Mouse (Mus musculus) Muller cell, postnatal 12 days (primary cell): ENCODE measurements around the gene Kif1b.
A peak's percentile ranks its signal among the peaks of the same experiment; 100 is the strongest.

Experiments
- DNase-seq: peaks from one replicate; pipeline ENCODE4 v3.0.0-alpha.2; 2015; ENCODE audit errors: inconsistent ontology term

The Kif1b gene

DNA sequence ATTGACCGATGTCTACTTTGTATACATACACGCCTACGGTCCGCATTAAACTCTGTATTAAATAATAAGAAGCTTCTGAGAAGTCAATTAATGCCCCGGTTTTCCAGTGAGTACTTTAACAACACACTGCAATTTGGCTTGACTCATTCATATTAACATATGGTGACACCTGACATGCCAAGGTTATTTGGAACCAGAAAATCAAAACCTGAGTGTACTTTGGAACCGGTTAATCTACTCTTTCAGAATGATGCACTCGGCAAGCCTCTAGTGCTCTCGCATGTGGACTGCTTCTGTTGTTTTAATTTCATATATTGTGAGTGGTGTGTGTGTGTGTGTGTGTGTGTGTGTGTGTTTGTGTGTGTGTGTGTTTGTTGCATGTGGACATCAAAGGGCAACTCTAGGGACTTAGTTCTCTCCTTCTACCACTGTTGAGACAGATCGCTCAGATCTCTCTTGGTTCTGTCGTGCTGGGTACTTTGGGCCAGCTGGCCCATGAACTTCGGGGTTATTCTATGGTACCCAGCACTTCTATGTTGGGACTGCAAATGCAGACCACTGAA lies 6.9 kb upstream of the Kif1b start:
- DNase-seq, result no peak

DNA sequence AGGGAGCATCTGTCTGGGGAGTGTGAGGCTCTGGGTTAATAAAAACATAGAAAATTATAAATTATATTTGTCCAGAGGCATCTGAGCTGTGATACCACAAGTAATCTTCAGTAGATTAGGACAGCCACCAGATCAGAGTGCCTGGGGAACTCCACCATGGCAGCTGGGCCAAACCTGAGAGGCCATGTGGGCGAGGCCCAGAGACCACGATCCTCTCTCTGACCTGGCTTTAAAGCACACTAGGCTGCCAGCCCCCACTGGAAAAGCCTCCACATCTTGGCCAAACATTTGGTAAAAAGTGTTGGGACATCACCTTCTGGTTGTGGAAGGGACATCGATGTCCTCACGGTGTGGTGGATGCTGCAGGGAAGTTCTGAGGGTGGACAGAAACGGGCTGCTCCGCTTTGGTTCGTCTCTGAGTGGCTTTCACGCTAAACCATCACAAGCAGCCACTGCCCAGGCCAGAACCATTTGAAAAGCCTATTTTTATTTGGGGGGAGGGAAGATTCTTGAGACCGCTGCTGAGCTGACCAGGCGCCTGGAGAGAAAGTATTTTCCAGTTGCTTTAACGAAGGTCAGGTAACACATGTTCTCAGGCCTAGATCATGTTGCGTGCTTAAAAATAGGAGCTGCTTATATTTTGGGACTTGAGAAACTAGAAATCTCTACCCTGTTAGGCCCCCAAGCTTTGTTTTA lies 6.2 kb upstream of the Kif1b start:
- DNase-seq, result no peak

DNA sequence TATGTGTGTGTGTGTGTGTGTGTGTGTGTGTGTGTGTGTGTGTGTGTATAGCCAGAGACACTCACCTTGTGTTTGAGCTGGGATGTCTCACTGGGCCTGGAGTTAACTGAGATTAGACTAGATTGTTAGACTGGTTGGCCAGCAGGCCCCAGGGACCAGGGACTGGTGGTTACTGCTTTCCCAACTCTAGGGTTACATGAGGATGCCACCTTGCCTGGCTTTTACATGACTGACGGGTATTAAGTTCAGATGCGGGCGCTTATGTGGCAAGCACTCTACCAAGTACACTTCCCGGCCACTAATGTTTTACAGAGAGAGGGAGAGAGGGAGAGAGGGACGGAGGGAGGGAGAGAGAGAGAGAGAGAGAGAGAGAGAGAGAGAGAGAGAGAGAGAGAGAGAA lies 4.5 kb upstream of the Kif1b start:
- DNase-seq, result no peak

DNA sequence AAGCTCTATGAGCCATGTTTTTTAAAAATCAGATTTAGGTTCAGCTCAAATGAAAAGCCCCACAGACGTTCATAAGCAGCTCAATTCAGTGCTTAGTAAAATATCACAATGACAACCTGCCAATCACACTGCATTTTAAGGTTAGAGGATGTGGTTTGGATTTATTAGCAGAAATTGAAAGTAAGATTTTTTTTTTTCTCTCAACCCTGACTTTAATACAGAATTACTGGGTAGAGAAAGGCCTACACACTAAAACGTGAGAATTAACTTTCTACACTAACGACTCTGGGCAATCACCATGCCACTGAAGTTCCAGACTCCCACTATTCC lies 963 bp upstream of the Kif1b start:
- no peak for DNase-seq

DNA sequence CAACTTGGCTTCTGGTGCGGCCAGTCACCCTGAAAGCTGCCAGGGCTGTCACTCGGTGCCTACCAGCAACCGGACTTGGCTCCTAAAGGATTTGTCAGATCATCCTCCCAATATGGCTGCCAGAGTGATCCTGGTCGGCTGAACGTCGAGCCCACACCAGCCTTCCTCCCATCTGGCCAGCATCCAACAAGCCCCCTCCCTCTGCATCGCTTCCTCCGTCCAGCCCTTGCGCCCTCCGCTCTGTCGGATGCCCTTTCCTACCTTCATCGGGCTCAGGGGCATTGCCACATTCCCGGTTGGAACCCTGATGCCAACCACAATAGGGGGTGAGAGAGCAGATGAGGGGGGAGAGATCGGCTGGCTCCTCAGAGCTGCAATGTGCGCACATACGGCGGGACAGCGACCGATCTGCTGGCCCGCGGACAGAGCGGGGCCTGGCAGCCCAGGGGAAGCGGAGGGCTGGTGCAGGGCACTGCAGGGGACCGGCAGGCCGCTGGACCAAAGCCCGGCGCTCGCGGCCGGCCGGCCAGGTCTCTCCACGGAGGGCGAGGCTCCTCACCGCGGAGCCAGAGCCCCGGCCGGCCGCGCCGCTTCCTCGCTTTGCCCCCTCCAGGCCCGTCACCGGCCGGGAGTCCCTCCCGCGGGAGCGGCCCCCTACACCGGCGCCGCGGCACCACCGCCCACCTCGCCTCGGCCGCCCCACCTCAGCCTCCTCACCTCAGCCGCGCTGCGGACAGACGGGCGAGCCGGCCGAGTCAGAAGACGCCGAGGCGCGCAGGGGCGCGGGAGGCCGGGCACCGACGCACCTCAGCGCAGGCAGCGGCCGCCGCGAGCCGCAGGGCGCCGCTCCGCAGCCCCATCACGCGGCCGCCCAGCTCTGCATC lies 539 bp downstream of the Kif1b start:
- DNase-seq, result peak; percentile 78

DNA sequence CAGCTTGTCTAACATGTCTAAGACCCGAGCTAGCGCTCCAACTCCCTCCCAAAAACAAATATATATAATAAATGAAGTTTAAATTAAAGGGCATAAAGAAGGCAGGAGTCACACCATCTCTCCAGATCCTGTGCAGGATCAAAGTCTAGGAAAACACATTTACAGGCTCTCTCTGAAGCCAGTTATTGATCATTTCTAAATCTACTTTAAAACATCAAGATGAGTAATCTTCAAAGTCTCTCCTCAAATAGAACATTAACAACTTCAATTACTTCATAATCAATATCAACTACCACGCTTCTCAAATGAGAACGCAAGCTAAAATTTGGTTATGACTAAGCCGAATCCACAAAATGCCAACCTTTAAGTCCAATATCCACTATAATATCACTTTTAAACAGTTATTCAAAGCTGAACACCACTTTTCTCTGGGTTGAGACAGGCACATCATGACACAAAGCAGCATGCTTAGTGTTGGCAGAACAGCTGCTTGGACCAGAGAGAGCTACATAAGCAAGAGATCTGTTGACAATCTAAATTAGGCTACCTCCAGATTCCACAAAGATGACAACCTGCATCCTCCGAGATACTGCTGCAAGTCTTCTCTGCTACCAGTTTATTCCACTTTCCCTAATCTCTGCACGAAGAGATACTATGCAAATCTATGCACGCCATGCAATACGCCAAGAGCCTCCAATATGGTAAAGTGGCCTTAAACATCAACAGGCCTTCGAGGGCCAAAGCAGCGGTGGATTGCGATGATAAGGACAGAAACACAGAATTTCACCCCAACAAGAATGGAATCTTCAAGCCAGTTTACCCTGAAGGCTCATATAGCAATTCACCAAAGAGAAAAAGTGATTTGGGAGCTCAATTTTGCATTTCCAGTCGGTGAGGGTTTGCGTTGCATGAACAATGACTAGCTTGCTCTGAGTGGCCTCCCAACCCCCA lies 1.5 kb downstream of the Kif1b start:
- no peak for DNase-seq

DNA sequence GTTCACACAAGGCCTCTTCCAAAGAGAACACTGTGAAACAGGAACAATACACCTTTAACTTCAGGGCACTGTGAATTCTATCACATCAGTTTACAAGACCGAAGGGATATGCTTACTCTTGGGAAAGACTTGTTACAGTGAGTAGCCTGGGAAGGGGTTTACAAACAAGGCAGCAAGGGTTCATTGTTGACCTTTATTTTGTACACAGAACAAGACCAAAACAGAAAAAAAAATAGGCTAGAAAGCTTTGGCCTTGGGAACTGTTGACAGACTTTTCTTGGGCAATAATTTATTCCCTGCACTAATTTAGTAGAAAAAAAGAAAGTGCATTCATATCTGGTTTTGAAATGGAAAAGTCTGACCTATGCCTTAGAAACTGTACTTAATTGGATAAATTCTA lies 3.0 kb downstream of the Kif1b start:
- DNase-seq, result no peak

DNA sequence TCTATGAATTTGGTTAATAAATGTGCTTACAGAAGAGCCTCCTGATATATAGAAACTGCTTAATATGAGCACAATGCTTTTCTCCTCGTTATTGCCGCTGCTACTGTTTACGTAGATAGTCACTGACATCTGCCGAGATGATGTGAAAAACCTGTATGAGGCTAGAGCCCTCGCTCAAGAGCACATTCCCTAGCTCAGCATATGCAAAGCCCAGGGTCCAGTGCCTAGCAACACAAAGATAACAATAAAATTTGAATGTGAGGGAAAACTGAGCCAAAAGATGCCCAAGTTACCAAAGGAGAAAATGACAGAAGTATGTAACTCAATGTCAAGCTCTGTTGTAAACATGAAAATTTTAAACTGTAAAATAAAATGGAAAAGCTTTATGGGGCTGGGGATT lies 4.0 kb downstream of the Kif1b start:
- no peak for DNase-seq

DNA sequence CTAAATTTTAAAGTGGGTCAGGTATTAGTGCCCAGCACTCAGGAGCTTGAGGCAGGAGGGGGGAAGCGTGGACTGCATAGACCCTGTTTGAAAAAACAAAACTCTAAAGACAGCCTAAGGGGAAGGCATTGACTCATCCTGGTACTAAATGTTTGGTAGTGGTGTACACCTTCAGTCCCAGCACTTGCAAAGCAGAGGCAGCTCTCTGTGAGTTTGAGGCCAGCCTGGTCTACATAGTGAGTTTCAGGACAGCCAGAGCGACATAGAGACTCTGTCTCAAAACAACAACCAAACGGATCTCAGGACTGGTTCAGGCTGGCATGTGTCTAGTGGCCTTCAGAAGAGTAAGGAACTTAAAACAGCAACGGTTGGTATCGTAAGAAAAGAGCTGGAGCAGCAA lies 4.7 kb downstream of the Kif1b start:
- DNase-seq, result no peak

DNA sequence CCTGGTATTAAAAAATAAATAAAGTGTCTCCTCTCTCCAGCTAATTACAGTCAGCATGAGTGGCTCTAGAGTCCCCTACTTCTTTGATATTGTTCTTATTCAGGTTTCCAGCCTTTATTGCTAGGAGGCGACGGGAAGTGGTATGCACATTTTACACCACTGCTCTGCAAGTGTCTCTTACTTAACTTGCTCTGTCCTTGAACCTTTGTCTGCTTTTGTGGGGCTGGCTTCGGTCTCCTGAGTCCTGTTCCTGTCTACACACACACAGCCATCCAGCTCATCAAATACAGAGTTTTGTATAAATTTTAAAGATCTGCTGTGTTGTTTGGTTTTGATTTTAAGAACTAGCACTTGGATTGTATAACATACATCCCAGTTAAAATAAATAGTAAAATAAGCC lies 5.4 kb downstream of the Kif1b start:
- no peak for DNase-seq

DNA sequence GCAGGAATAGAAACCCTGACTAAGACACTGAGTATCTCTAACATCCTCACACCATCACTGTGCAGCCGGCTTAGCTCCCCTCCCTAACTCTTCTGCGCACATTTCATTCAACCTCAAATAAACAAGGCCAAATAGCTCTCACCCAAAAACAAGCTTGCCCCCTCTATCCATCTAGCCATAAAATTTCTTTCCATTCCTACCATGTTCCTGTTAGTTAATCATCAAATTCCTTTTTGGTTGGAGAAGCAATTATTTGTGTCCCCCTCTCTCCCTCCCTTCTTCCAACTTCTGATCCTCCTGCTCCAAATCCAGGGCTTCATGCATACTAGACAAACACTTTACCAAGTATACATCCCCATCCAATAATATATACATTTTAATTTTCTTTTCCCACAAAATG lies 11.0 kb downstream of the Kif1b start:
- peak; percentile 95 for DNase-seq

DNA sequence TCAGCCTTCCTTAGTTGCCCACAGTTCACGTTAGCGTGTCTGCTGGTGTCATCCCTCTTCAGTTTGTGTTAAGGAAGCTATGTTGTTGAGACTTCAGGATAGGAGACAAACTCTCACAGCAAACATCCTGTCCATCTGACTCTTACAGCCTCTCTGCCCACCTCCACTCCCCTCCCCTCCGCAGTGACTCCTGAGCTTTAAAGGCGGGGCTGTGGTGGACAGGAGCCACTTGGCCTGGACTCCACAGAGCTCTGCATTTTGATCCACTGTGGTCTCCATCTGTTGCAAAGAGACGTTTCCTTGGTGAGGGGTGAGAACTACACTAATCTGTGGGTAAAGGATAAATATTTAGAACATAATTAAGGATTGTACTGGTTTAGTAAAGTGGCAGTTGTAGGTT lies 14.5 kb downstream of the Kif1b start:
- no peak for DNase-seq

DNA sequence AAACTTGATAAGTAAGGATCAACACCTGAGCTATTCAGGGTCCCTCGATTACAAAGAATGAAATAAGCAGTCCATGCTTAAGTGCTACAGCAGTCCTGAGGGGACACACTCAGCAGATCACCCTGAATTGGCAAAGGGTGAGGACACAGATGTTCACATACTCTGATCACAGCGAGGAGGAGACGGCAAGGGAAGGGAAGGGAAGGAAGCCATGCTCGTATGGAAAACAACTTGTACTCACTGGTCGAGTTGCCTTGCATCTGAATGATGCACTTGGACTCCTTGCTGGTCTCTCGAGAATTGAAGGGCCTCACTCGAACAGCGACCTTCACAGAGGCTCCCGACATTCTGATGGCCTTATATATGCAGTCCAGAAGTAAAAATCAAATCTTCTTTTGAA lies 16.4 kb downstream of the Kif1b start:
- DNase-seq, result no peak

DNA sequence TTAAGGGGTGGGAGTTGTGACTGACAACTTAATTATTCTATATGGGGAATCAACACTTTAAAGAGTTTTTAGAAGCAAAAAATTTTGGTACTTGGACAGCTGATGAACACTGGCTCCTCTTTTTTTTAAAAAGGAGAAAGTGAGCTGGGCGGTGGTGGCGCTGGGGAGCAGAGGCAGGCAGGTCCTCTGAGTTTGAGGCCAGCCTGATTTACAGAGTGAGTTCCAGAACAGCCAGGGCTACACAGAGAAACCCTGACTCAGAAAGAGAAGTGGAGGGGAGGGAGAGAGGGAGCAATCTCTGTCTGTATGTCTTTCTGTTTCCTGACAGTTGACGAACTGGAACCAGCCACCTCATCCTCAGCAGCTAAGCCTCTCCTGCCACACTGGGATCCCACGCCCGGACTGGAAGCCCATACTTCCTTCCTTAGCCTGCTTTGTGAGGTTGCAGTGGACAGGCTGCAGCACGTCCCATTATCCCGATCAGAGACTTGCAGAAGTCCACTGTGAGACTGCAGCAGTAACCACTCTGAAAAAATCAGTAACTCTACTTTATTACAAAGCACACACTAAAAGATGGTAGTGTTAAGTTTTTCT lies 17.2 kb downstream of the Kif1b start:
- DNase-seq, result no peak

DNA sequence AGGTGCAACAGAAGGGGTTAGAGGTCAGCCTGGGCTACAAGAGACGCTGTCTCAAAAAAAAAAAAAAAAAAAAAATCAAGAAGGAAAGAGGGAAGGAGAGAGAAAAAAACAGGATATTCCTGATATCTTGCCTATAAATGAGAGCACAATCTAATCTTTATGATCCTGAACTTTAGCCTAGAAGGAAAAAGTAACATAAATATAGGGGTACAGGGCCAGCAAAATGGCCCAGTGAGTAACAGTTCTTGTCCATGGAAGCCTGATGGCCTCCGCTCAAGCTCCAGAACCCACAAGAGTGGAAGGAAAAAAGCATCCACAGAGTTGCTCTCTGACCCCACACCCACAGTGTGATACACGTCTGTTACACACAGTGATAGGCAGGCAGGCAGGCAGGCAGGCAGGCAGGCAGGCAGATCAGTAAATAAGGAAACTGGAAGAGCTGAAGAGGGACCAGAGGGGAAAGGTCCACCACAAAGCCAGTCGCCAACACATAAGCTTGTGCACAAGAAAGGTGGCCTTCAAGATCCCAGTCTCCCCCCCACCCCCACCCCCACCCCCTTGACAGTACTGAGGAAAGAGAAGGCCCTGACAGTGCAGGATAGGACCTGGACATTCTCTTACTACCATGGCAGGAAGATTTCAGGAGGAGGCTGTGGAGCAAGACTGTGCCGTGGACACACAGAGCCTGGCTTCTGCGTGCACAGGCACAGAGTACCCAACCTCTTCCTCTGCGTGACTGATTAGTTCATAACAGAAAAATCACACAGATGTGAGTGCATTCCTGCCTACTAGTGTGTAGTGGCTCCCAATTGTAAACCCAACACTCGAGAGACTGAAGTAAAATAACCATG lies 21.0 kb downstream of the Kif1b start:
- no peak for DNase-seq

DNA sequence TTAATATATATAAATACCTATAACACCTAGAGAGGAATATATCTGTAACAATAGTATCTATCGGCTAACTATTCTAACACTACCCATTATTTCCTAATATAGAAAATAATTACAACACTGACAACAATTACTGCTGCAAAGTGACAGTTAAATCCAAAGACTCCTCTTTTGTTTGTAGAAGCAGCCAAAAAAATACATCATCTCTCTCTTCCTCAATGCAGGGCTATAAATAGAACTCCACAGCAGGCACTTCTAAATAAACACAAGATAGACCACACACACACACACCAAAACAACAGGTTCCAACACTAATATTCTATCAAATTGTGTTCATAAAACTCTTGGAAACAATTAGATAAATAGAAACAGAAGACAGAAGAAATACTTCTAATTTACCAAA lies 21.8 kb downstream of the Kif1b start:
- no peak for DNase-seq

DNA sequence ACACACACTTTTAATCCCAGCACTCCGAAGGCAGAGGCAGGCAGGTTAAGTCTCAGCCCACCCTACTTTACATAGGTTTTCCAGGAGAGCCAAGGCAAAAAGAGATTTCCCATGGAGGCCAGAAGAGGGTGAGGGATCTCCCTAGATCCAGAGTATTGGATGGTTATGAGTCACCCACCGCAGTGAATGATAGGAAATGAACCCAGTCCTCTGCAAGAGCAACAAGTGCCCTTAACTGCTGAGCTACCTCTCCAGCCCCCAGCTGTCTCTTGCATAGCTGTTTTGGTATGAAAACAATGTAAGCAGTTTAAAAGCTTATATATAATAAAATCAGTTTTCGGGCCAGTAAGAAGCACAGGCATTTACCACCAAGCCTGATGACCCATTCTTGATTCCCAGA lies 24.5 kb downstream of the Kif1b start:
- DNase-seq, result no peak

DNA sequence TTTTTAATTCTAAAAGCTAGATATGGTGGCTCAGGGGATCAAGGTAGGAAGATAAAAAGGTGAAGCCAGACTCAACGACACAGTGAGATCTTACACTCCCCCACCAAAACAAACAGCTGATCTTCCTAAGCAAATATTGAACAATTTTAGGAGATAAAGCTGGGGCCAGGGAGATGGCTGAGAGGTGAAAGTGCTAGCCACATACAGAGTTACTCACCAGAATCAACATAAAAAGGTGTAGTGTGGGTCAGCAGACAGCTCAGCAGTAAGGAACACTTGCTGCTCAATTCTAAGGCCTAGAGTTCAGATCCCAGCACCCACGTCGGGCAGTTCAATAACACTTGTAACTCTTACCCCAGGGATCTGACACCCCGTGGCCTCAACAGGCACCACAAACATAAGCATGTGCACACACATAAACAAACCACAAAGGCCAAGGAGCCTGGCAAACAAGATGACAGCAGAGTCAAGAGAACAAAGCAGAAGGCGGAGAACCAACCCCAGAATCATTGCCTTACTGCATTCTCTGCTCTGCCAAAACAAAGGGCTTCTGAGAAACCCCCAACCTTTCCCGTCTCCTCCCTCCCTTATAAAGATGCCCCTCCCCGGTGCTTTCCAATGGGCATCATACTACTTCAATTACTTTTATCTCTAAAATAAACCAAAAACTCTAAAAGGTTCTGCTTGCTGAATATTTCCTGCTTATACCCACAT lies 25.3 kb downstream of the Kif1b start:
- no peak for DNase-seq

DNA sequence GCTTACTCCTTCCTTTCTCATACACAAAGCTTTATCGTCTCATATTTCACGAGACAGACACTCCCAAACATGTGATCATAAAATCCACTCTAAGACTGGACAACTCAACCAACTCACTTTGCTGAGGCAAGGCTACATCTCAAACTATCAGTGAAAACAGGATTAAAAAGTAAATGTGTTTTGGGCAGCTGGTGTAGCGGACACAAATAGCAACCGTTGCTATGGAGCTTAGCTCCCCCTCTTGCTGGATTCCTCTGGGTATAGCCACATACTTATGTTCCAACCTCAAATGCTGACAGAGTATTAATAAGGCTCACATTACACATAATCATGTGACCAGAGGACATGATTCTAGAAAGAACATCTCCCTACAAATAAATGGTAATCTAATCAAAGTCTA lies 29.9 kb downstream of the Kif1b start:
- peak; percentile 60 for DNase-seq

DNA sequence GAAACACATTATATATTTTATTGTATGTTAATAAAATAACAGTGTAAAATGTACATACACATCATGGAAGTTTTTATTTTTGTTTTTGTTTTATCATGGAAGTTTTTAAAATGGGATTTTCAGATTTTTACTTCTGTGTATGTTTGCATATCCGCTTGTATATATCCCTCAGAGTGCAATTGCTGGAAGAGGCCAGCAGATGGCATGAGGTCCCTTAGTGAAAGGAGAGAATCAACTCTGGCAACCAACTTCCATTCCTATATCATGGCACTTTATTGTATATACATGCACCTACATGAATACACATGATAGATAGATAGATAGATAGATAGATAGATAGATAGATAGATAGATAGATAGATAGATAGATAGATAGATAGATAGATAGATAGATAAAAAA lies 34.4 kb downstream of the Kif1b start:
- DNase-seq, result no peak
